Mouse (Mus musculus) MEL (cell line): ENCODE results near the gene Mrps11. TPM values are rescaled to one million over a fixed set of nuclear protein-coding genes. Genes with fewer than 3 reads are reported as not detected.

Source experiments
- DNase-seq: peaks from one replicate; pipeline ENCODE4 v3.0.0; 2011; ENCODE audit warnings: low read depth, low spot score
- H3K27ac ChIP-seq: 2 replicates; pipeline ENCODE4 v1.5.1; 2012; ENCODE audit warnings: low read depth, mild to moderate bottlenecking, control low read depth, low read length, moderate library complexity; ENCODE audit not compliant: control insufficient read depth
- H3K27me3 ChIP-seq, 2 experiments: fragments of 150-350 bp in 1 of 2; sonication (generic) in 1 of 2; 2 replicates each; pipeline ENCODE4 v1.6.1; 2012; ENCODE audit warnings: low read length in 2 of 2, mild to moderate bottlenecking in 2 of 2, improper control_type of control experiment in 1 of 2, moderate library complexity in 1 of 2; ENCODE audit not compliant: insufficient read depth in 2 of 2, control insufficient read depth in 1 of 2
- H3K36me3 ChIP-seq, 2 experiments: 2 replicates each; pipeline ENCODE4 v1.6.1; 2012 to 2014; ENCODE audit warnings: low read length in 2 of 2, improper control_type of control experiment in 1 of 2, inconsistent platforms in 1 of 2, mild to moderate bottlenecking in 1 of 2; ENCODE audit not compliant: insufficient read depth in 2 of 2, control insufficient read depth in 1 of 2
- H3K4me1 ChIP-seq, 2 experiments: fragments of 150-350 bp in 1 of 2; sonication (generic) in 1 of 2; 2 replicates each; pipeline ENCODE4 v1.6.1; 2012; ENCODE audit warnings: low read length in 2 of 2, improper control_type of control experiment in 1 of 2, mild to moderate bottlenecking in 1 of 2; ENCODE audit not compliant: insufficient read depth in 2 of 2, control insufficient read depth in 1 of 2
- H3K4me3 ChIP-seq, 2 experiments: fragments of 150-350 bp in 1 of 2; sonication (generic) in 1 of 2; 2 replicates each; pipeline ENCODE4 v1.5.1; 2012; ENCODE audit warnings: low read depth in 2 of 2, low read length in 2 of 2, mild to moderate bottlenecking in 2 of 2, moderate library complexity in 2 of 2, control low read depth in 1 of 2, improper control_type of control experiment in 1 of 2; ENCODE audit not compliant: control insufficient read depth in 1 of 2, insufficient read depth in 1 of 2
- H3K79me2 ChIP-seq: 2 replicates; pipeline ENCODE4 v1.6.1; 2012; ENCODE audit warnings: mild to moderate bottlenecking, low read length, moderate library complexity; ENCODE audit not compliant: control insufficient read depth, poor library complexity, insufficient read depth
- H3K9ac ChIP-seq: 2 replicates; pipeline ENCODE4 v1.6.1; 2012; ENCODE audit warnings: low read depth, mild to moderate bottlenecking, control low read depth, low read length, moderate library complexity; ENCODE audit not compliant: control insufficient read depth, poor library complexity, severe bottlenecking
- H3K9me3 ChIP-seq: fragments of 150-350 bp; sonication (generic); replicated peaks from 2 replicates; pipeline ENCODE4 v1.6.1; 2012; ENCODE audit warnings: mild to moderate bottlenecking, low read length, improper control_type of control experiment, moderate library complexity; ENCODE audit not compliant: insufficient read depth
- BHLHE40 ChIP-seq: IDR thresholded peaks from 2 replicates; pipeline ENCODE4 v1.6.1; 2012; ENCODE audit warnings: low read depth, mild to moderate bottlenecking, inconsistent platforms, low read length, improper control_type of control experiment, borderline replicate concordance
- CHD1 ChIP-seq: IDR thresholded peaks from 2 replicates; pipeline ENCODE4 v1.6.1; 2012; ENCODE audit warnings: low read depth, mild to moderate bottlenecking, inconsistent platforms, low read length, improper control_type of control experiment
- GATA1 ChIP-seq: IDR thresholded peaks from 2 replicates; pipeline ENCODE4 v1.6.1; 2011; ENCODE audit warnings: low read depth, low read length, improper control_type of control experiment
- KAT2A ChIP-seq: conservative IDR thresholded peaks from 2 replicates; pipeline ENCODE4 v1.6.1; 2012; ENCODE audit warnings: low read depth, low read length, improper control_type of control experiment, inconsistent platforms
- MAFK ChIP-seq: IDR thresholded peaks from 2 replicates; pipeline ENCODE4 v1.6.1; 2011; ENCODE audit warnings: low read depth, mild to moderate bottlenecking, low read length, improper control_type of control experiment, borderline replicate concordance
- MAX ChIP-seq: IDR thresholded peaks from 2 replicates; pipeline ENCODE4 v1.6.1; 2011; ENCODE audit warnings: low read length, improper control_type of control experiment
- MEF2A ChIP-seq: IDR thresholded peaks from 2 replicates; pipeline ENCODE4 v1.6.1; 2014; ENCODE audit warnings: low read depth, mild to moderate bottlenecking, inconsistent platforms, low read length, improper control_type of control experiment; ENCODE audit not compliant: poor library complexity, insufficient replicate concordance, severe bottlenecking; ENCODE audit errors: extremely low read depth
- MYB ChIP-seq: IDR thresholded peaks from 2 replicates; pipeline ENCODE4 v1.6.1; 2011; ENCODE audit warnings: mild to moderate bottlenecking, low read depth, low read length, improper control_type of control experiment
- NELFE ChIP-seq: IDR thresholded peaks from 2 replicates; pipeline ENCODE4 v1.6.1; 2011; ENCODE audit warnings: low read depth, low read length, improper control_type of control experiment
- NRF1 ChIP-seq: IDR thresholded peaks from 2 replicates; pipeline ENCODE4 v1.6.1; 2014; ENCODE audit warnings: low read depth, mild to moderate bottlenecking, inconsistent platforms, low read length, improper control_type of control experiment, moderate library complexity; ENCODE audit not compliant: poor library complexity, insufficient read depth, severe bottlenecking
- POLR2A ChIP-seq, 2 experiments: IDR thresholded peaks; 2 replicates each; pipeline ENCODE4 v1.6.1; 2011 to 2012; ENCODE audit warnings: low read length in 2 of 2, mild to moderate bottlenecking in 2 of 2, control low read depth in 1 of 2, improper control_type of control experiment in 1 of 2, low read depth in 1 of 2, moderate library complexity in 1 of 2; ENCODE audit not compliant: control insufficient read depth in 1 of 2, insufficient read depth in 1 of 2, poor library complexity in 1 of 2
- TBP ChIP-seq: IDR thresholded peaks from 2 replicates; pipeline ENCODE4 v1.8.0; 2011; ENCODE audit warnings: low read depth, low read length, improper control_type of control experiment
- USF1 ChIP-seq: IDR thresholded peaks from 2 replicates; pipeline ENCODE4 v1.6.1; 2014; ENCODE audit warnings: low read depth, mild to moderate bottlenecking, inconsistent platforms, low read length, improper control_type of control experiment, moderate library complexity
- ZMIZ1 ChIP-seq: IDR thresholded peaks from 2 replicates; pipeline ENCODE4 v1.6.1; 2012; ENCODE audit warnings: low read depth, mild to moderate bottlenecking, inconsistent platforms, low read length, improper control_type of control experiment, moderate library complexity
- ZNF384 ChIP-seq: IDR thresholded peaks from 2 replicates; pipeline ENCODE4 v1.6.1; 2012; ENCODE audit warnings: low read depth, mild to moderate bottlenecking, inconsistent platforms, low read length, improper control_type of control experiment
- polyA plus RNA-seq, 2 experiments: library from polyadenylated mRNA; stranded (reverse) in 1 of 2; unstranded in 1 of 2; fragments of >175 nt in 1 of 2; fragments of >200 nt in 1 of 2; gene quantifications; 2 replicates each; pipeline versions ENCODE4 v1.2.1 to v1.2.4; 2012; ENCODE audit warnings: low replicate concordance in 2 of 2, low read depth in 1 of 2; ENCODE audit not compliant: insufficient read length in 2 of 2, insufficient read depth in 1 of 2, missing spikeins in 1 of 2
- total RNA-seq: library from RNA; depleted of rRNA; stranded (reverse); fragments of 300-350 nt; gene quantifications from 2 replicates; pipeline ENCODE4 v1.2.3, GENCODE M21; 2012

The Mrps11 gene
- total and polyA plus RNA-seq, 3 experiments = 106 to 116 TPM; not detected in 1

DNA sequence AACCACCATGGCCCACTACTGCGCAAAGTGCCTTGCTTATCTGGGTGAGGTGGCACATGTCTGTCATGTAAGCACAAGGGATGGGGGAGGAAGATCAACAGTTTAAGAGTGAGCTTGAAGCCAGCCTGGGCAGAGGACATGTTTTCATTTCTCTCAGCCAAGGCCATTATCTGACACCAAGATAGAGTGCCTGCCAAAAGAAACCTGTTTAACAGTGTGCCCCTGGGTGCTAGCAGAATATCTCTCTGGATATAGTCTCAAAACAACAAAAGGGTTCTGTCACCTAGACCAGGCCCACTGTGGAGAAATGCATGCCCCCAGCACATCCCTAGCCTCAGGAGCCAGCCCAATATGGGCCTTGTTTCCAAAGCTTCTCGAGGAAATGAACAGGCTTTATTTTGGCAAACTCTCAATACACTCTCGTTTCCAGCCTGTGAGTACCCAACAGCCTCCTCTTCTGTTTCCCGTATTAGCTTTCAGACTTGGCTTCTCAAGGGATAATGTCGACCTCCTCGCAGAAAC, 11.7 kb downstream of the Mrps11 start:
- Histone ChIP-seq H3K36me3 (peaks cover 0 to 45% of the 10 kb centered on the region in 2 experiments; a peak in 2 of 4 replicates), H3K9ac (peak overlapping the region; percentile 35), H3K27ac (peak overlapping the region; percentile 94), H3K4me3 (0 out of 4 replicates have a peak overlapping the region, but pooled peaks of 1 of the 2 experiments have one; percentile 5), H3K79me2 (no peaks in the 10 kb centered on the region), H3K4me1 (peaks cover 23 to 51% of the 10 kb centered on the region in 2 experiments), H3K27me3 (no peaks in the 10 kb centered on the region), H3K9me3 (no peaks in the 10 kb centered on the region)
- no peak for TF ChIP-seq MYB
- no peak for TF ChIP-seq KAT2A
- no peak for TF ChIP-seq USF1
- TF ChIP-seq TBP = 0 out of 2 replicates have a peak, but pooled peaks have one; percentile 2
- no peak for TF ChIP-seq ZNF384
- TF ChIP-seq NELFE = no peak
- TF ChIP-seq MAFK = no peak
- TF ChIP-seq CHD1 = no peak
- peak; percentile 33; the same call in 1 of the 2 replicates for TF ChIP-seq GATA1
- 0 out of 2 replicates have a peak, but pooled peaks have one; percentile 10 for TF ChIP-seq MAX
- peak in 1 of 2 experiments; percentile 8; a peak in 1 of 4 replicates for TF ChIP-seq POLR2A (IDR thresholded peaks at IDR 0.05; ENCODE audit: control insufficient read depth in 1 of 2, insufficient read depth in 1 of 2, low read depth in 1 of 2, low read length in 2 of 2, poor library complexity in 1 of 2)
- DNase-seq = no peak

DNA sequence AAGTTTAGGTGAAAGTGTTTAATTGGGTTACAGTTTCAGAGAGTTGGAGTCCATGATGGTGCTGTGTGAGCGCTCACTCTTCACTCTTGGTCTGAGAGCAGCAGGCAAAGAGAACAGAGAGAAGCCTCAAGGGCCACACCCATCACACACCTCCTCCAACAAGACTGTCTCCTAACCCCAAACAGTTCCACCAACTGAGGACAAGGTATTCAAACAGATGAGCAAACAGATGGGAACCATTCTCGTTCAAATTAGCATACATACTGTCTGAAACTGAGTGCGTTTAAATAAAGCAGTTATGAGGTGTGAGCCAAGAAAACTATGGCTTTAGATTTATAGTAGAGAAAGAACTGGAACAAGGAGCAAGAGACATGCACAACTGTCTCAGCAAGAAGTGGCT, 13.7 kb downstream of the Mrps11 start:
- H3K27ac ChIP-seq = 0 out of 2 replicates have a peak overlapping the region, but pooled peaks have one; percentile 5
- H3K9me3 ChIP-seq = no peaks in the 10 kb centered on the region
- peak; percentile 34 for DNase-seq
- no peak overlapping the region for H3K4me3 ChIP-seq
- H3K27me3 ChIP-seq = no peaks in the 10 kb centered on the region
- H3K36me3 ChIP-seq = peaks cover 0 to 53% of the 10 kb centered on the region in 2 experiments; a peak in 2 of 4 replicates
- no peaks in the 10 kb centered on the region for H3K79me2 ChIP-seq
- H3K9ac ChIP-seq = no peak overlapping the region
- TF ChIP-seq MYB (no peak), BHLHE40 (no peak), ZMIZ1 (no peak), NRF1 (no peak), MEF2A (no peak)
- TF ChIP-seq, all 39 proteins: peak for 0
- H3K4me1 ChIP-seq = peaks cover 26 to 62% of the 10 kb centered on the region in 2 experiments
